Mouse (Mus musculus): ENCODE results near the gene Vps37b. TPM values are rescaled to one million over a fixed set of nuclear protein-coding genes. Genes with fewer than 3 reads are reported as not detected.

Gene Vps37b
- total and polyA plus RNA-seq, 2 experiments from 2014 or later: 51.4 to 55.7 TPM

GRCm38 (mm10) chr5:124036836-124037235, 4.8 kb upstream of the Vps37b start:
- H3K27me3 ChIP-seq (ENCODE audit: control insufficient read depth, insufficient read depth, low read length): no peaks in the 10 kb centered on the region
- peak overlapping the region; percentile 43 for H3K27ac ChIP-seq (ENCODE audit: low read depth)
- 0 out of 2 replicates have a peak, but pooled peaks have one; percentile 17 for ATAC-seq (ENCODE audit: insufficient read depth, low read depth)
- 0 out of 2 replicates have a peak, but pooled peaks cover 17% of the 10 kb centered on the region for H3K4me1 ChIP-seq (ENCODE audit: control insufficient read depth, insufficient read depth)
- no peak overlapping the region for H3K4me2 ChIP-seq (ENCODE audit: low read depth, low read length)
- 40% methylated on average over 5 of the region's 5 CpGs for WGBS
- H3K9me3 ChIP-seq (replicated peaks; ENCODE audit: control insufficient read depth, low read length): no peaks in the 10 kb centered on the region
- H3K4me3 ChIP-seq (ENCODE audit: low read depth, low read length): no peak overlapping the region
- no peaks in the 10 kb centered on the region for H3K36me3 ChIP-seq (replicated peaks; ENCODE audit: control insufficient read depth, insufficient read depth, low read length)
- no peak for TF ChIP-seq EP300 (IDR thresholded peaks at IDR 0.05; ENCODE audit: low read depth)
- no peak for TF ChIP-seq CTCF (IDR thresholded peaks at IDR 0.05; ENCODE audit: low read depth)
- no peak for DNase-seq (ENCODE audit: low spot score)
- no peak overlapping the region for H3K9ac ChIP-seq (replicated peaks; ENCODE audit: low read depth, low read length)

DNA sequence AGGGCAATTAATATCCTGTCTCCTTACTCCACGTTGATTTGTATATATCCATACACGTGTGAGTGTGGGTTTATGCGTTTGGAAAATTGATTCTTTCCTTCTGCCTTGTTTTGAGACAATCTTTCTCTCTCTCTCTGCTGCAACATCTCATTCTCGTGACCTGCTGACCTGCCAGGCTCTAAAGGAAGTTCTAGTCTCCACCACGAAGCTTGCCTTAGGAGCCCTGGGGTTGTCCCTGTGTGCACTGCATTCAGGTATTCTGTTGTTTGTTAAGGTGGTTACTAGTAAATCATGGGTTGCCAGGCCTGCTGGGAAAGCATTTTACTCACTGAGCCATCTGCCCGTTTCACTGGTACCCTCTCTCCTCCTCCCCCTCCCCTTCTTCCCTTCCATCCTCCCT, 4.3 kb upstream of the Vps37b start:
- WGBS: 48% methylated on average over 6 of the region's 6 CpGs
- Histone ChIP-seq H3K27me3 (ENCODE audit: control insufficient read depth, insufficient read depth, low read length) (no peaks in the 10 kb centered on the region), H3K36me3 (replicated peaks; ENCODE audit: control insufficient read depth, insufficient read depth, low read length) (no peaks in the 10 kb centered on the region), H3K9me3 (replicated peaks; ENCODE audit: control insufficient read depth, low read length) (no peaks in the 10 kb centered on the region), H3K9ac (replicated peaks; ENCODE audit: low read depth, low read length) (no peak overlapping the region), H3K4me2 (ENCODE audit: low read depth, low read length) (no peak overlapping the region), H3K27ac (ENCODE audit: low read depth) (no peak overlapping the region), H3K4me1 (ENCODE audit: control insufficient read depth, insufficient read depth) (0 out of 2 replicates have a peak, but pooled peaks cover 15% of the 10 kb centered on the region), H3K4me3 (ENCODE audit: low read depth, low read length) (no peak overlapping the region)
- ATAC-seq (ENCODE audit: insufficient read depth, low read depth) (no peak), DNase-seq (ENCODE audit: low spot score) (no peak)
- TF ChIP-seq CTCF (IDR thresholded peaks at IDR 0.05; ENCODE audit: low read depth) (no peak), EP300 (IDR thresholded peaks at IDR 0.05; ENCODE audit: low read depth) (no peak)

GRCm38 (mm10) chr5:124035806-124036205, 3.7 kb upstream of the Vps37b start:
- WGBS: 68% methylated on average over 8 of the region's 8 CpGs
- TF ChIP-seq CTCF (IDR thresholded peaks at IDR 0.05; ENCODE audit: low read depth): no peak
- no peak for TF ChIP-seq EP300 (IDR thresholded peaks at IDR 0.05; ENCODE audit: low read depth)
- Histone ChIP-seq H3K27ac (ENCODE audit: low read depth) (no peak overlapping the region), H3K9me3 (replicated peaks; ENCODE audit: control insufficient read depth, low read length) (no peaks in the 10 kb centered on the region), H3K4me1 (ENCODE audit: control insufficient read depth, insufficient read depth) (0 out of 2 replicates have a peak, but pooled peaks cover 11% of the 10 kb centered on the region), H3K4me2 (ENCODE audit: low read depth, low read length) (no peak overlapping the region), H3K27me3 (ENCODE audit: control insufficient read depth, insufficient read depth, low read length) (no peaks in the 10 kb centered on the region), H3K4me3 (ENCODE audit: low read depth, low read length) (no peak overlapping the region), H3K9ac (replicated peaks; ENCODE audit: low read depth, low read length) (no peak overlapping the region), H3K36me3 (replicated peaks; ENCODE audit: control insufficient read depth, insufficient read depth, low read length) (no peaks in the 10 kb centered on the region)
- no peak for DNase-seq (ENCODE audit: low spot score)
- ATAC-seq (ENCODE audit: insufficient read depth, low read depth): no peak

DNA sequence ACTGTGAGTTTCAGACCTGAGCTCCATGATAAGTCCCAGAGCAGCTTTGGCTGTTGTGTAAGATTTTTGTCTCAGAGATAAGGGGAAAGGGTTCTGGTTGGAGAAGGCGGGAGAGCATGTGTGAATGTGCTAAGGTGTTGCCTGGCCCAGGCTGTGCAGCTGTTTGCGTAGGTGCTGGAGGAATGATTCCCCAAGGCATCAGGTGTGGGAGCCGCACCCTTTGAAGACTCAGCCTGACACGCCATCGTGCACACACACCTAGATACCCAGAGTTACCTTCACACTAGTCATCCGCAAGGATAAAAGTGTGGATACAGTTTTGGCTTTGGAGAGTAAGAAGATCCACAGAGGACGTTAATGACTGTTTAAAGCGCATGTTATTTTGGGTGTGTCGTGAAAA, 3.3 kb upstream of the Vps37b start:
- TF ChIP-seq CTCF (IDR thresholded peaks at IDR 0.05; ENCODE audit: low read depth) (no peak), EP300 (IDR thresholded peaks at IDR 0.05; ENCODE audit: low read depth) (no peak)
- no peak overlapping the region for H3K27ac ChIP-seq (ENCODE audit: low read depth)
- no peak for ATAC-seq (ENCODE audit: insufficient read depth, low read depth)

GRCm38 (mm10) chr5:124034471-124034870, 2.4 kb upstream of the Vps37b start:
- Histone ChIP-seq H3K27me3 (ENCODE audit: control insufficient read depth, insufficient read depth, low read length) (no peaks in the 10 kb centered on the region), H3K4me3 (ENCODE audit: low read depth, low read length) (no peak overlapping the region), H3K4me2 (ENCODE audit: low read depth, low read length) (no peak overlapping the region), H3K9me3 (replicated peaks; ENCODE audit: control insufficient read depth, low read length) (no peaks in the 10 kb centered on the region), H3K27ac (ENCODE audit: low read depth) (no peak overlapping the region), H3K36me3 (replicated peaks; ENCODE audit: control insufficient read depth, insufficient read depth, low read length) (no peaks in the 10 kb centered on the region), H3K9ac (replicated peaks; ENCODE audit: low read depth, low read length) (no peak overlapping the region), H3K4me1 (ENCODE audit: control insufficient read depth, insufficient read depth) (peaks cover 19% of the 10 kb centered on the region)
- WGBS: 66% methylated on average over 11 of the region's 11 CpGs
- no peak for ATAC-seq (ENCODE audit: insufficient read depth, low read depth)
- TF ChIP-seq EP300 (IDR thresholded peaks at IDR 0.05; ENCODE audit: low read depth) (no peak), CTCF (IDR thresholded peaks at IDR 0.05; ENCODE audit: low read depth) (no peak)
- DNase-seq (ENCODE audit: low spot score): no peak

More for the DNA sequence above, 3.3 kb upstream of the Vps37b start:
- WGBS: 80% methylated on average over 9 of the region's 9 CpGs
- Histone ChIP-seq H3K36me3 (replicated peaks; ENCODE audit: control insufficient read depth, insufficient read depth, low read length) (no peaks in the 10 kb centered on the region), H3K4me2 (ENCODE audit: low read depth, low read length) (no peak overlapping the region), H3K4me1 (ENCODE audit: control insufficient read depth, insufficient read depth) (0 out of 2 replicates have a peak, but pooled peaks cover 11% of the 10 kb centered on the region), H3K9ac (replicated peaks; ENCODE audit: low read depth, low read length) (no peak overlapping the region), H3K4me3 (ENCODE audit: low read depth, low read length) (no peak overlapping the region), H3K9me3 (replicated peaks; ENCODE audit: control insufficient read depth, low read length) (no peaks in the 10 kb centered on the region), H3K27me3 (ENCODE audit: control insufficient read depth, insufficient read depth, low read length) (no peaks in the 10 kb centered on the region)
- no peak for DNase-seq (ENCODE audit: low spot score)
